Mouse (Mus musculus): ENCODE results near the gene Prima1.

GRCm38 (mm10) chr12:103272176-103272575 lies 30.2 kb upstream of the Prima1 start:
- TF ChIP-seq POLR2A (IDR thresholded peaks at IDR 0.05; ENCODE audit: insufficient read length, low read depth) = no peak
- TF ChIP-seq MYOG (IDR thresholded peaks at IDR 0.05; ENCODE audit: control insufficient read depth in 1 of 3, insufficient read depth in 1 of 3, insufficient read length in 2 of 3, low read depth in 2 of 3) = no peak
- no peak for TF ChIP-seq MAX (IDR thresholded peaks at IDR 0.05; ENCODE audit: low read depth)
- TF ChIP-seq REST (IDR thresholded peaks at IDR 0.05; ENCODE audit: insufficient read depth, insufficient read length) = no peak
